Mouse (Mus musculus): Measurements from ENCODE around the gene Tbl1xr1. TPM values are rescaled to one million over a fixed set of nuclear protein-coding genes. Genes with fewer than 3 reads are reported as not detected.

Tbl1xr1 gene
- polyA plus RNA-seq, 1 experiment from 2014 or later: 20.9 TPM

DNA sequence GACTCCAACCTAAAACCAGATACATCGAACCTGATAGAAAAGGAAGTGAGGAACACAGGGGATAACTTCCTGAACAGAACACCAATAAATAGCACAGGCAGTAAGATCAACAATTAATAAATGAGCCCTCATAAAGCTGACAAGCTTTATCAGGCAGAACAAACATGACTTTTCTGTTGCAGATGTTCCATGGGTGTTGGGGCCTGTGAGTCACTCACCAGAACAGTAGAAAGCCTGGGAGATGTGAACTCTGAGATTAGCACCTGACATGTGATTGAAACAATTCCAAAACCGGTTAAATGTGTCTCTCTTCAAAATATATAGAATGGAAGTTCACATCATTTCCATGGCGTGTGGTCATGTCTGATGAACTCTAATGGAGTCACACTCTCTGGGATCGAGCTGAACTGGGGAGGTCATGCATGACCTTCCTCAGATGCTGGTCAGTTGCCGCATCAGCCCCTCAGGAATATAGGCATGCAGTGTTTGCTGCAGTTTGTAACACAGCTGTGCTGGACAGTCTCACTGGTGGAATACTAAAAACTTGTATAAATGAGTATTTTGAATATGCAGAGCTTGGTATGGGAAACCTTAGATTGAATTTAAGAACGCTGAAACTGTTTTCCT is 72.0 kb downstream of the Tbl1xr1 start:
- Histone ChIP-seq H3K9ac (no peak overlapping the region), H3K36me3 (0 out of 2 replicates have a peak, but pooled peaks cover 3% of the 10 kb centered on the region), H3K27ac (no peak overlapping the region), H3K4me1 (0 out of 2 replicates have a peak, but pooled peaks cover 2% of the 10 kb centered on the region), H3K9me3 (no peaks in the 10 kb centered on the region), H3K4me2 (no peak overlapping the region), H3K4me3 (replicated peaks) (no peak overlapping the region), H3K27me3 (replicated peaks) (no peaks in the 10 kb centered on the region)
- no peak; the same call in 1 of the 2 replicates for ATAC-seq (ENCODE audit: insufficient read depth, low FRiP score, low read depth)
- 74% methylated on average over 6 of the region's 6 CpGs for WGBS

DNA sequence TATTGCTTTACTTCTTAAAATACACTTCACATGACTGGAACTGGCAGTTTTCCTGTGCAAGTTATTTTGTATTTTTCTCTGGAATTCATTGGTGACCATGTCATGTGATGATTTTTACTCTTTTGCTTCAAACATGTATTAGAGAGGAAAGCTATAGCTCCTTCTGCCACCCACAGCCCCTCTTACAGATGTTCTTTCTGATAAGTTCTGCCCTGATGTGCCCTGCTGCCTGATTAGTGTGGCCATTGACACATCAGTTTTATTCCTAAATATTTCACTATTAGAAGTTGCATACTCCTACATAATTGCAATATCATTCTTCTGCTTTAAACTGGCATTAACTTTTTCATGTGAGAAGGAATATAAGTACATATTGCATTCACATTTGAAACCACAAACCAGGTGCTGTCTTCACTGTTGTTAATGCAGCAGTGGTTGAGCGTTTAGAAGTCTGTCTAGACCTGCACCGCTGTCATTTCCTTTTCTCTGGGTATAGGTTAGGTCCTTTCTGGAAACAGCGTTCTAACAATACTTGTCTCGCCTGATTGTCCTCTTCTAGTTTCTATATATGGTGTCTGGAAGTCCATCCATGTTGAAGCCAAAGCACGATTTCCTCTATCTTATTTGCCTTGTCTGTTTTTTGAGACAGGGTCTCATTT is 74.5 kb downstream of the Tbl1xr1 start:
- Histone ChIP-seq H3K27me3 (replicated peaks) (no peaks in the 10 kb centered on the region), H3K4me2 (no peak overlapping the region), H3K4me3 (replicated peaks) (no peak overlapping the region), H3K4me1 (0 out of 2 replicates have a peak, but pooled peaks cover 2% of the 10 kb centered on the region), H3K9ac (no peak overlapping the region), H3K9me3 (no peaks in the 10 kb centered on the region), H3K36me3 (0 out of 2 replicates have a peak, but pooled peaks cover 3% of the 10 kb centered on the region), H3K27ac (no peak overlapping the region)
- ATAC-seq (ENCODE audit: insufficient read depth, low FRiP score, low read depth): no peak
- 86% methylated on average over 5 of the region's 5 CpGs for WGBS

DNA sequence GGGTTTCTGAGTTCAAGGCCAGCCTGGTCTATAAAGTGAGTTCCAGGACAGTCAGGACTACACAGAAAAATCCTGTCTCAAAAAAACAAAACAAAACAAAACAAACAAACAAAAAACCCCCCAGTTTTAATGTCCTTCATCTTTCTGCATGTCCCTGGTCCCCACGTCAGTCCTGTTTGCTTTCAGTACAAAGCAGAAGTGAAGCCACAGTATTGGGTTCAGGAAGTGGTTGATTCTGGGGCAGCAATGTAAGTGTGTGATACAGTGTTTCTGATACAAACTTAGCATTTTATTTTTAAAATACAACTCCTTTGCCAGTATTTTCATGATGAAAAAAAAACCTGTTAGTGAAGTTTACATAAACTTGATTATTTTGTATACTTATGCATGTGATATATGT is 76.3 kb downstream of the Tbl1xr1 start:
- 91% methylated on average over 1 of the region's 1 CpGs for WGBS
- H3K9ac ChIP-seq: no peak overlapping the region
- 0 out of 2 replicates have a peak, but pooled peaks cover 2% of the 10 kb centered on the region for H3K4me1 ChIP-seq
- H3K4me3 ChIP-seq (replicated peaks): no peak overlapping the region
- no peak overlapping the region for H3K27ac ChIP-seq
- H3K9me3 ChIP-seq: no peaks in the 10 kb centered on the region
- no peak for ATAC-seq (ENCODE audit: insufficient read depth, low FRiP score, low read depth)
- H3K27me3 ChIP-seq (replicated peaks): no peaks in the 10 kb centered on the region
- H3K4me2 ChIP-seq: no peak overlapping the region
- H3K36me3 ChIP-seq: peaks cover 6% of the 10 kb centered on the region; the same call in 1 of the 2 replicates

DNA sequence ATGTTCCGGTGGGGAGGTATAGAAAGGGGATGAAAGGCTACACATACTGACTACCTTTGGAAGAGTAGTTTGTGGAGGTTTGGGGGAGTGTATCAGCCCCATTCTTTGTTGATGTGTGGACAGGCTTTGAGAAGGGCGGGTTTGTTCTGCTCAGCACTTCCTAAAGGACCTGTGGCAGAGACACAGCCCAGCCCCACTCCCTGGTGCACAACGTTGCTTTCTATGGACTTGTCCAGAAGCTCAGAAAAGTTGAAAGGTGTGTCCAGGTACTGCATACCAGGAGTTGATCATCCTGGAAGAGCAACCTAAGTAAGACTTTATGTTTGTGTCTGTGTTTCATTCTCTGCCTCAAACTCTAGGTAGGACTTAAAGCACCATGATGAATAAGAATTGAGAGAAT is 78.1 kb downstream of the Tbl1xr1 start:
- Histone ChIP-seq H3K4me1 (no peaks in the 10 kb centered on the region), H3K9ac (no peak overlapping the region), H3K36me3 (peaks cover 6% of the 10 kb centered on the region; the same call in 1 of the 2 replicates), H3K27ac (no peak overlapping the region), H3K4me3 (replicated peaks) (no peak overlapping the region), H3K9me3 (no peaks in the 10 kb centered on the region), H3K4me2 (no peak overlapping the region), H3K27me3 (replicated peaks) (no peaks in the 10 kb centered on the region)
- ATAC-seq (ENCODE audit: insufficient read depth, low FRiP score, low read depth): no peak
- WGBS: 84% methylated on average over 3 of the region's 3 CpGs

DNA sequence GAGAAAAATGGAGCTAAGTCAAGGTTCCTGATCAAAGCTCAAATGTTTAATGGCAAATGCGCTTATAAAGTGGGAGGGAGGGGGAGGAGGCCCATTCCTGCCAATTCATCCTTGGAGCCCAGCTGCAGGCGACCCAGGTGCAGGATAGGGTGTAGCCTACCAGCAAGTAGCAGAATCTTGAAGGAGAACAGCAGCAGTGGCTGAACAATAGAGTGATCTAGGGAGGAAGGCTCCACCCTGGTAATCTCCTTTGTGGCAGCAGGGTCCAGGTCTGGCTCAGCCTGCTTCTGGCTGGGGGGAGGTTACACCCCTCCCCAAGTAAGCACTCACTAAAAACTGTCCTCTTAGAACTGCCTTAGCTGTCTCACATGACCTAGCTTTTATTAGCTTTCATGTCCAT is 79.9 kb downstream of the Tbl1xr1 start:
- Histone ChIP-seq H3K9ac (no peak overlapping the region), H3K4me3 (replicated peaks) (no peak overlapping the region), H3K4me2 (no peak overlapping the region), H3K27ac (no peak overlapping the region), H3K36me3 (peaks cover 3% of the 10 kb centered on the region; the same call in 1 of the 2 replicates), H3K9me3 (no peaks in the 10 kb centered on the region), H3K27me3 (replicated peaks) (no peaks in the 10 kb centered on the region), H3K4me1 (no peaks in the 10 kb centered on the region)
- no peak for ATAC-seq (ENCODE audit: insufficient read depth, low FRiP score, low read depth)
- WGBS: 84% methylated on average over 2 of the region's 2 CpGs

DNA sequence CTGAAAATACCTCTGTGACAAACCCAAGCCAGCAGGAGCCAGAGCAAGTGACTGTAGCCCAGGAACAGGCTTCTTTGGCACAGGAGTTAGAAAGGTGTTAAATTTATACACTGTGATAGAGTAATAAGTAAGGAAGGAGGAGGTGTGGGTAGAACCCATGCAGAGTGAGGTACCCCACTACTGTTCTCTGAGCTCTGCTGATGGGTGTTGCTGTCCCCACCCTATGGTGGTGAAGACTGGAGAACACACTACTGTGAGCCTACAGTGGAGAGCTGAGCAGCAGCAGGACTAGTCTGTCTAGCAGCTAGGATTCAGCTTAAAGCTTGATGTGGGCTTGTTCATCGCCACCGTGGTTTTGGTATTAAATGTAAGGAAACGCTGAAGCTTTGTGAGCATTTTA is 86.5 kb downstream of the Tbl1xr1 start:
- WGBS: 98% methylated on average over 3 of the region's 3 CpGs
- no peaks in the 10 kb centered on the region for H3K27me3 ChIP-seq (replicated peaks)
- no peak overlapping the region for H3K9ac ChIP-seq
- H3K4me3 ChIP-seq (replicated peaks): no peak overlapping the region
- no peak overlapping the region for H3K27ac ChIP-seq
- no peaks in the 10 kb centered on the region for H3K9me3 ChIP-seq
- H3K4me1 ChIP-seq: no peaks in the 10 kb centered on the region
- no peak overlapping the region for H3K4me2 ChIP-seq
- no peaks in the 10 kb centered on the region for H3K36me3 ChIP-seq
- no peak for ATAC-seq (ENCODE audit: insufficient read depth, low FRiP score, low read depth)

DNA sequence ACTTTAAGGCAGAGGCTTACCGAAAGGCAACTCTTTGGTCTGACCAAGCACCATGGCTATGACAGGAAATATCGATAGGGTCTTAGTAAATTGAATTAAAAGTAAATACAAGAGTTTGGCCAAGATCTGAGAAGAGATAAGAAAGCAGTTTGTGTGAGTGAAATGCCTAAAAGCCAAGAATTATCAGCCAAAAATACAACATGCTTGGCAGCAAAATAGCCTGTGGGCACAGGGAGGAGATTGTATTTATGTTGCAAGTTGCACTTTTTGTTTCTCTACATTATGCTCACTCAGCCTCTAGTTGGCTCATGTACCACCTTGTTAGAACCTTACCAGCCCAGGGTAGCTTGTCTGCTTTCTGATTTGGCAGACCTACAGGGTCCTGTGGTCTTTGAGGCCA is 91.4 kb downstream of the Tbl1xr1 start:
- 68% methylated on average over 2 of the region's 2 CpGs for whole genome bisulfite sequencing
- no peak for ATAC-seq (ENCODE audit: insufficient read depth, low FRiP score, low read depth)
- Histone ChIP-seq H3K9me3 (no peaks in the 10 kb centered on the region), H3K36me3 (no peaks in the 10 kb centered on the region), H3K4me1 (no peaks in the 10 kb centered on the region), H3K9ac (no peak overlapping the region), H3K4me3 (replicated peaks) (no peak overlapping the region), H3K27ac (no peak overlapping the region), H3K4me2 (no peak overlapping the region), H3K27me3 (replicated peaks) (no peaks in the 10 kb centered on the region)

DNA sequence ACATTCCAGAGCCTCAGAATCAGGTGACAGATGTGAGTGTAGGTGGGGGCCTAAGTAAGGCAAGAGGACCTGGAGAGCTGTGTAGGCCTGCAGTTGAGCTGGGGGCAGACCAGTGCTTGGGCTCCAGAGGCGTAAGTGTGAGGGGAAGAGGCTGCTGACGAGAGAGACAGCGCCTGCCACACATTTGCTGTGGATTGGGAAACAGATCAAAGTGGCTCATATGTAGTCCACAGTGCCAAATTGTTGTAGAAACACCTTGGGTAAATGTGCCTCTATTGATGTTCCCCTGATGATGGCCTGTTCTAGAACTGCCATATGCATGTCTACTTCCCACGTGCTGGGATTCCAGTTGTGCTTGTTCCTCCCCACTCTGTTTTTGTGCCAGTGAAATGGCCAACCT is 92.0 kb downstream of the Tbl1xr1 start:
- WGBS: 90% methylated on average over 4 of the region's 4 CpGs
- Histone ChIP-seq H3K4me1 (no peaks in the 10 kb centered on the region), H3K36me3 (no peaks in the 10 kb centered on the region), H3K27ac (no peak overlapping the region), H3K4me2 (no peak overlapping the region), H3K4me3 (replicated peaks) (no peak overlapping the region), H3K27me3 (replicated peaks) (no peaks in the 10 kb centered on the region), H3K9me3 (no peaks in the 10 kb centered on the region), H3K9ac (no peak overlapping the region)
- no peak for ATAC-seq (ENCODE audit: insufficient read depth, low FRiP score, low read depth)

DNA sequence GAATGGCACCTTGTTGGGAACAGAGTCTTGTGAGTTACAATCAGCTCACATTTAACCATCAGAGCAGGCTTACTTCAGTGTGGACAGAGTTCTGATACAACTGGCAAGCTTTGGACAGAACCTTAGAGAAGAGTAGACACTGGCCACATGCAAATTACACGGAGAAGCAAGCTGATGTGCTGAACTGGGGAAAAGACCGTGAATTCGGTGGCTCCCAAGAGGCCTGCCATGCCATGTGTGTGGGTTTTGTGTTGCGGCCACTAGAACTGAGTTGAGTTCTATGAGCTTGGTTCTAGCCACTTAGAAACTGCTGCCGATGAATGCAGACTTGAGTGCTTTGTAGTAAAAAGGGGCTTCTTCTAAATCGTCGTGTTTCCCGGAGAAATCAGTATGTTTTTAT is 95.1 kb downstream of the Tbl1xr1 start:
- H3K4me2 ChIP-seq: no peak overlapping the region
- no peaks in the 10 kb centered on the region for H3K27me3 ChIP-seq (replicated peaks)
- WGBS: 89% methylated on average over 8 of the region's 8 CpGs
- no peak overlapping the region for H3K4me3 ChIP-seq (replicated peaks)
- H3K9me3 ChIP-seq: no peaks in the 10 kb centered on the region
- no peak overlapping the region for H3K27ac ChIP-seq
- H3K9ac ChIP-seq: no peak overlapping the region
- ATAC-seq (ENCODE audit: insufficient read depth, low FRiP score, low read depth): no peak
- no peaks in the 10 kb centered on the region for H3K36me3 ChIP-seq
- no peaks in the 10 kb centered on the region for H3K4me1 ChIP-seq

DNA sequence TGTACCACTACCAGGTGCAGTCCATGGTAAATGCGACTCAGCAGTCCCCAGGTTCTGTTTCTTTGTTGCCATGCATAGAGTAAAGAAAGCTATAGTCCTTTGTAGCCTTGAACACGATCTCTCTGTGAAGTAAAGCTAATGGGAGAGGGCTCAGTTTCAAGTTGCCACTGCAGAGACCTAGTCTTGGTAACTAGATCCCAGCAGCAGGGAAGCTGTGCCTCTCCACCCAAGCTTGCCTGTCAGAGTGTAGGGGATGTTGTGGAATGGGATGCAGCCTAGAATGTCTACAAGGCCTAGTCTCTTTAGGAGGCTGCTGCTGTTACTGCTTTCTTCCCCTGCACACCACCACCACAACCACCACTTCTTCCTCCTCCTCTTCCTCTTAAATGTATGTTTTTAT is 96.0 kb downstream of the Tbl1xr1 start:
- no peak overlapping the region for H3K27ac ChIP-seq
- ATAC-seq (ENCODE audit: insufficient read depth, low FRiP score, low read depth): no peak
- no peaks in the 10 kb centered on the region for H3K27me3 ChIP-seq (replicated peaks)
- H3K4me2 ChIP-seq: no peak overlapping the region
- H3K9ac ChIP-seq: no peak overlapping the region
- H3K36me3 ChIP-seq: no peaks in the 10 kb centered on the region
- no peak overlapping the region for H3K4me3 ChIP-seq (replicated peaks)
- no peaks in the 10 kb centered on the region for H3K9me3 ChIP-seq
- no peaks in the 10 kb centered on the region for H3K4me1 ChIP-seq
- 75% methylated on average over 2 of the region's 2 CpGs for WGBS

DNA sequence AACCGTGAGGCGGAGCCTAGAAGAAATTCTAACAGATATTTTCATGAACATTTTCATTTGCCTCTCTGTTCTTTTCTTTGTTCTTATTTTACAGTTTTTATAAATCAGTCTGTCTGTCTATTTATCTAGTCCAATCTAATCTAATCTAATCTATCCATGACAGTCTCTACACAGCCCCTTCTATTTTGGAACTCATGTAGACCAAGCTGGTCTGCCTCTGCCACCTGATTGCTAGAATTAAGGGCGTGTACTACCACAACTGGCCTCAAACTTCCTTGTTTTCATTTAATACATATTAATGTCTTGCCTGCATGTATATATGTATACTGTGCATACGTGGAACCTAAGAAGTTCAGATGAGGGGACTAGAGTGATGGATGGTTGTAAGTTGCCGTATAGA is 96.7 kb downstream of the Tbl1xr1 start:
- Histone ChIP-seq H3K36me3 (no peaks in the 10 kb centered on the region), H3K9ac (no peak overlapping the region), H3K27me3 (replicated peaks) (no peaks in the 10 kb centered on the region), H3K4me2 (no peak overlapping the region), H3K9me3 (no peaks in the 10 kb centered on the region), H3K4me1 (no peaks in the 10 kb centered on the region), H3K4me3 (replicated peaks) (no peak overlapping the region), H3K27ac (no peak overlapping the region)
- 89% methylated on average over 5 of the region's 5 CpGs for WGBS
- ATAC-seq (ENCODE audit: insufficient read depth, low FRiP score, low read depth): no peak

DNA sequence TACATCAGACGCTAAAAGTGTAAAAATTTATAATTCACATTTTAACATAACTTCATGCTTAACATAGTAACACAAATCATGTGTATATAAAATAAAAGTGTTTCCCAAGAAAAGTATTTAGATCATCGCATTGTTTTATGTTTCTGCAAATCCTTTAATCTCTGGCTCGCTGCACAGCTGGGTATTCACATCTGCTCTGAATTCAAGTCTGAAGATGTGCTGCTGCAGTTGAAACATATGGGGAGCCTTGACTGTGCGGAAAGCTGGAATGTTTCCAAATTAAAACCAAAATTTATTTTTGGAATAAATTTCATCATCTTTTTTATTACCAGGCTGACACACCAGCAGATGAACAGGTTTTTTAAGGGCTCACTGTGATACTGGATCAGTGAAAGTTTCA is 97.8 kb downstream of the Tbl1xr1 start:
- 65% methylated on average over 4 of the region's 4 CpGs for WGBS
- H3K4me2 ChIP-seq: no peak overlapping the region
- H3K9me3 ChIP-seq: no peaks in the 10 kb centered on the region
- H3K4me1 ChIP-seq: no peaks in the 10 kb centered on the region
- no peak overlapping the region for H3K9ac ChIP-seq
- no peak overlapping the region for H3K4me3 ChIP-seq (replicated peaks)
- no peaks in the 10 kb centered on the region for H3K27me3 ChIP-seq (replicated peaks)
- no peak for ATAC-seq (ENCODE audit: insufficient read depth, low FRiP score, low read depth)
- H3K36me3 ChIP-seq: no peaks in the 10 kb centered on the region
- no peak overlapping the region for H3K27ac ChIP-seq

Measured in stomach, embryonic 15.5 days (tissue).